Mouse (Mus musculus) gastrocnemius, adult 8-10 months (tissue): ENCODE measurements around the gene Rpl10-ps3. TPM values are rescaled to one million over a fixed set of nuclear protein-coding genes. Genes with fewer than 3 reads are reported as not detected.

ENCODE experiments used
- DNase-seq, 2 experiments: peaks; one replicate each; pipeline ENCODE4 v3.0.0; 2022; ENCODE audit warnings: low spot score in 2 of 2
- total RNA-seq, 4 experiments: library from RNA; stranded (reverse); gene quantifications; 2 replicates each; pipeline ENCODE4 v1.2.4; 2022

Rpl10-ps3 gene
- total RNA-seq, 4 experiments from 2014 or later: 487 to 681 (median 590) TPM

GRCm38 (mm10) chr9:50311036-50311545 is 33.7 kb downstream of the Rpl10-ps3 start:
- DNase-seq: no peak

GRCm38 (mm10) chr9:50305666-50306402 is 38.9 kb downstream of the Rpl10-ps3 start:
- no peak for DNase-seq

GRCm38 (mm10) chr9:50305046-50305445 is 39.7 kb downstream of the Rpl10-ps3 start:
- no peak for DNase-seq

- DNase-seq: no peak
Measured at GRCm38 (mm10) chr9:50304004-50304403, 40.8 kb downstream of the Rpl10-ps3 start.

- no peak for DNase-seq
Measured at GRCm38 (mm10) chr9:50301722-50302121, 43.0 kb downstream of the Rpl10-ps3 start.

- no peak for DNase-seq
Measured at GRCm38 (mm10) chr9:50298389-50298788, 46.4 kb downstream of the Rpl10-ps3 start.

Other genes with a start within 250 kb of the Rpl10-ps3 start
- gene Plet1, start 149.6 kb upstream of the Rpl10-ps3 start, total RNA-seq: under 1 TPM in 2 of 4 experiments, not detected in 2; 0.19 to 0.27 TPM
- 10 to 100 TPM; 10.1 to 13.7 (median 11.7) TPM for gene Pts, start 183.8 kb upstream of the Rpl10-ps3 start, total RNA-seq
- gene Il18, start 209.9 kb upstream of the Rpl10-ps3 start, total RNA-seq: 1 to 10 TPM in 3 of 4 experiments, under 1 TPM in 1; 0.63 to 2.0 (median 1.6) TPM
- gene Bco2, start 210.2 kb upstream of the Rpl10-ps3 start, total RNA-seq: under 1 TPM; 0.13 to 0.47 (median 0.44) TPM
- gene Tex12, start 216.4 kb upstream of the Rpl10-ps3 start, total RNA-seq: not detected